Mouse (Mus musculus): Measurements from ENCODE around the gene Slc5a10.

DNA sequence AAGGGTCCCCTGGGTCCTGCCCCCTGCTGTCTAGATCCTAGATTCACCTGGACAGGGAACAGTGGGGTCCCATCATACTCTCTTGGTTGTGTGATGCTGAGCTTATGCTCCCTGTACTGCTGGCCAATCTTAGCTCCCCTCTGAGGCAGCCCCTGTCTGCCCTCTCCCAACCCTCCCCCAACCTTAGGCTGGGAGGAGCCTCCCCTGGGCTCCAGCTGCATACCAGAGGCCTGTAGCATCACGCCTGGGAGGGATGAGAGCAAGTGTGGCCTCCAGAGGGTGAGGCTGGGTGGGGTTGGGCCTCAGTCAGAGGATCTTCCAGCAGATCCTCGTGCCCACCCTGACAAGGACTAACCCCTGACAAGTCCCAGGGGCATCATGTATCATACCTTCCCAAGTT, 33.0 kb downstream of the Slc5a10 start:
- TF ChIP-seq CTCF (IDR thresholded peaks at IDR 0.05; ENCODE audit: extremely low read depth, insufficient read depth, low read length) (no peak), POLR2A (IDR thresholded peaks at IDR 0.05; ENCODE audit: extremely low read depth, insufficient read depth, low read length) (no peak)
